Mouse (Mus musculus): ENCODE data around the gene Odaph. TPM values are rescaled to one million over a fixed set of nuclear protein-coding genes. Genes with fewer than 3 reads are reported as not detected.
A peak's percentile ranks its signal among the peaks of the same experiment; 100 is the strongest.

Odaph gene
- polyA plus RNA-seq, 1 experiment from 2014 or later: not detected

DNA sequence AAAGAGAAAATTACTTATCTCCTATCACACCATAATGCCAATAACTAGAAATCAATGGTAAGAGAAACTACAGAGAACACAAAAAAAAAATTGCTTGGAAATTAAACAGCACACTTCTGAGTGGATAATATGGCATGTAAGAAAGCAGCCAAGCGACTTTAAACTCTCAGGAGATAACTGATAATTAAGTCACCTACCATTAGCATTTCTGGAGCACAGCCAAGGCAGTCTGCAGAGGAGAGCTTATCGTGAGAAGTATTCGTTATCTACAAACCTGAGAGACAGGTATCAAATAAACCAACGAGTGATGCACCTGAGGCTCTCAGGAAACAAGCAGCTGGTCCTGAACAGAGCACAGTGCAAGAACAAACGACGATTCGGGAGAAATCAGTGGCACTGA, 24.5 kb downstream of the Odaph start:
- Histone ChIP-seq H3K9ac (replicated peaks; ENCODE audit: low read depth, low read length) (no peak overlapping the region), H3K36me3 (ENCODE audit: control insufficient read depth, insufficient read depth) (no peaks in the 10 kb centered on the region), H3K9me3 (ENCODE audit: control insufficient read depth, low read length) (no peaks in the 10 kb centered on the region), H3K4me1 (replicated peaks; ENCODE audit: control insufficient read depth, insufficient read depth, low read length) (no peaks in the 10 kb centered on the region), H3K27me3 (replicated peaks; ENCODE audit: control insufficient read depth, insufficient read depth, low read length) (no peaks in the 10 kb centered on the region), H3K4me3 (replicated peaks; ENCODE audit: low read length) (no peak overlapping the region), H3K4me2 (ENCODE audit: low read length) (no peak overlapping the region), H3K27ac (ENCODE audit: low read length) (no peak overlapping the region)
- 61% methylated on average over 7 of the region's 7 CpGs for WGBS
- ATAC-seq: no peak

DNA sequence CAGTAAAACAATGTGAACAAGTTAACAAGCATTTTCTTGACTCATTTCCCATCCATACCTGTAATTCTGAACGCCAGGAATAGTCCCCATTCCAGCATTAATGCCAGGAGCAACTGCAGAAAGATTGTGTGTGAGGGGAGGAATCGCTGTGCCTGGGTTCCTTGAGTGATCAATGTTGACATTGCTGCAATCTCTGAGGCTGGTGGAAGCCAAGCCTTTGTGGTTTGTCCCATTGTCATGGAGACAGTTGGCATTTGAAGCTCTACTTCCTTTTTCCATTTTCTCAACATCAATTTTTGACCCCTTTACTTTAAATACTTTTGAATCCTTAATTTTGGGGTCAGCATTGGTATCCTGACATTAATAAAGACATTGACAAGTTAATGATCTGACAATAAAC, 32.7 kb downstream of the Odaph start:
- Histone ChIP-seq H3K27me3 (replicated peaks; ENCODE audit: control insufficient read depth, insufficient read depth, low read length) (no peaks in the 10 kb centered on the region), H3K27ac (ENCODE audit: low read length) (no peak overlapping the region), H3K9ac (replicated peaks; ENCODE audit: low read depth, low read length) (no peak overlapping the region), H3K4me3 (replicated peaks; ENCODE audit: low read length) (no peak overlapping the region), H3K4me2 (ENCODE audit: low read length) (no peak overlapping the region), H3K4me1 (replicated peaks; ENCODE audit: control insufficient read depth, insufficient read depth, low read length) (no peaks in the 10 kb centered on the region), H3K9me3 (ENCODE audit: control insufficient read depth, low read length) (no peaks in the 10 kb centered on the region), H3K36me3 (ENCODE audit: control insufficient read depth, insufficient read depth) (no peaks in the 10 kb centered on the region)
- no peak for ATAC-seq
- 61% methylated on average over 2 of the region's 2 CpGs for WGBS

DNA sequence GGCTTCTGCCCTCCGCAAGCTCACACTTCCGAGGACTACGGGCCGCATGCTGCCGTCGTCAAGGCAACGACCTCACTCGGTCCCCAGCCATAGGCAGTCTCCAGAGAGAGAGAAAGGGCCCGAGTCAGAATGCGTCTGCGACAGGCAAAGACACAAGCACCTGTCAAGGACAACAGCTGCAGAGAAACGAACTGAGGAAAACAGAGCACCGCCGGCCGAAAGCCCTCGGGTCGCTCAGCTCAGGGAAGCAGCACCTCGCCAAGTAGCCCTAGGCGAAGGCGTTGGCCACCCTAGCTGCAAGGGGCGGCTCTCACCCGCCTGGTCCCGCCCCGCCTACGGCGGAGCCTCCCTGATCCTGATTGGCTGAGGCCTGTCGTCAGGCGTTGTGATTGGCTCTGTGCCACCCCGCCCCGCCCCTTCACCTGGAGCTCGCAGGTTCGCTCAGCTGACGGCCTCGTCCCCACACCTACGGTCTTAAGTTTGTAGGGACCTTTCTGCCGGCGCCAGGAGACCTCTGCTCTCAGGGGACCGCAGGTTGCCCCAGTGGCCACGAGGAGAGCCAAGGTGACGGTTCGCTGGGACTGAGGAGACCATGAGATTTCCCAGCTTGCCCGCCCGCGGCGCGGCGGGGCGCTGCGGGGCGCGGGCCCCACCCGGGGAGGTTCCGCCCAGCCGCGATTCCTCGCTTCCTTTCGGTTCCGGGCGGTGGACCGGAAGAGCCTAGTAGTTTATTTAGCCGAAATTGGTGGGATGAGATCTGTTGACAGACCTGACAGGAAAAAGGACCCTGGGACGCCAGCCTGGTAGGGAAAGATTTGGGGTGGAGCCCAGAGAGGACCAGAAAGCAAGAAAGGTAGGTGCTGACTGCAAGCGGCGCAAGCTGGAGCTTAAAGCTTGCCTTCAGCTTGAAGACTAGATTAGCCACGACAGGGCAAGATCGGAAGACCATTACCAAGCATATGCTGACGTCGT, 55.4 kb downstream of the Odaph start:
- peaks cover 11% of the 10 kb centered on the region for H3K27me3 ChIP-seq (replicated peaks; ENCODE audit: control insufficient read depth, insufficient read depth, low read length)
- H3K4me2 ChIP-seq (ENCODE audit: low read length): peak overlapping the region; percentile 84
- no peaks in the 10 kb centered on the region for H3K9me3 ChIP-seq (ENCODE audit: control insufficient read depth, low read length)
- peak overlapping the region; percentile 66 for H3K4me3 ChIP-seq (replicated peaks; ENCODE audit: low read length)
- H3K27ac ChIP-seq (ENCODE audit: low read length): no peak overlapping the region; the same call in 1 of the 2 replicates
- H3K36me3 ChIP-seq (ENCODE audit: control insufficient read depth, insufficient read depth): no peaks in the 10 kb centered on the region
- 0 out of 2 replicates have a peak, but pooled peaks cover 3% of the 10 kb centered on the region for H3K4me1 ChIP-seq (replicated peaks; ENCODE audit: control insufficient read depth, insufficient read depth, low read length)
- peak overlapping the region; percentile 55 for H3K9ac ChIP-seq (replicated peaks; ENCODE audit: low read depth, low read length)
- under 1% methylated on average over 68 of the region's 68 CpGs for WGBS
- ATAC-seq: peak; percentile 98

DNA sequence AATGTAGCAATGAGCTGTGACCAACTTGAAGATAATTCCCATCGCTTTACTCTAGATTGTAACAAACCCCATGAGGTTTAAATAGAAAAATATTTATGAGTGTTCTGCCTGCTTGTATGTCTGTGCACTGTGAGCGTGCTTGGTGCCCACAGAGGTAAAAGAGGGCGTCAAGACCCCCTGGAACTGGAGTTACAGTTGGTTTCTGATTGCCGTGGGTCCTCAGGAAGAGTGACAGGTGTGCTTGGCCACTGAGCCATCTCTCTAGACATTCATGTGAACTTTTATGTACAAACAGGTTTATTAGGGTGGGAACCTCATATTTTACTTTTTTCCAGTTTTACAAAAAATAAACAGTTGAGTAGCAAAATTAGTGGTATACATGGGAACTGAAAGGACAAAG, 56.5 kb downstream of the Odaph start, which contains the start of gene Cdkl2:
Gene Cdkl2 (minus strand): TSS at position 101 of the 400 bp plus-strand sequence.
- no peak within 1 kb of the TSS; the same call in 1 of the 2 replicates for H3K27ac ChIP-seq (ENCODE audit: low read length)
- 77% methylated on average over 4 of the region's 4 CpGs for WGBS
- H3K4me1 ChIP-seq (replicated peaks; ENCODE audit: control insufficient read depth, insufficient read depth, low read length): 0 out of 2 replicates have a peak, but pooled peaks cover 3% of the 10 kb centered on the region
- H3K9ac ChIP-seq (replicated peaks; ENCODE audit: low read depth, low read length): peak within 1 kb of the TSS; percentile 55
- H3K4me2 ChIP-seq (ENCODE audit: low read length): peak within 1 kb of the TSS; percentile 84
- H3K27me3 ChIP-seq (replicated peaks; ENCODE audit: control insufficient read depth, insufficient read depth, low read length): peaks cover 11% of the 10 kb centered on the region
- no peaks in the 10 kb centered on the region for H3K9me3 ChIP-seq (ENCODE audit: control insufficient read depth, low read length)
- H3K4me3 ChIP-seq (replicated peaks; ENCODE audit: low read length): peak within 1 kb of the TSS; percentile 66
- H3K36me3 ChIP-seq (ENCODE audit: control insufficient read depth, insufficient read depth): no peaks in the 10 kb centered on the region
- ATAC-seq: no peak

Other genes starting within 250 kb of the Odaph start
- gene Rchy1, start 24.4 kb upstream of the Odaph start, polyA plus RNA-seq (2015; fragmentation: Nextera tagmentation; extraction: Ambion mirVana): 64.2 and 71.4 TPM in 2 replicates
- gene Cdkl2, start 56.4 kb downstream of the Odaph start, polyA plus RNA-seq (2015; fragmentation: Nextera tagmentation; extraction: Ambion mirVana): 8.3 and 10.2 TPM in 2 replicates
- gene G3bp2, start 96.2 kb downstream of the Odaph start, polyA plus RNA-seq (2015; fragmentation: Nextera tagmentation; extraction: Ambion mirVana): 345 and 376 TPM in 2 replicates
- 39.2 and 43.9 TPM in 2 replicates for gene Uso1, start 150.5 kb downstream of the Odaph start, polyA plus RNA-seq (2015; fragmentation: Nextera tagmentation; extraction: Ambion mirVana)
- not detected in 2 replicates for gene U90926, start 227.9 kb downstream of the Odaph start, polyA plus RNA-seq (2015; fragmentation: Nextera tagmentation; extraction: Ambion mirVana)